In genomic region chr1:155212936-155213774, GRCm38 (mm10) we compare ENCODE assay signal across 8 mouse cellular contexts. TPM values are rescaled to one million over a fixed set of nuclear protein-coding genes. Genes with fewer than 3 reads are reported as not detected.
DNase-seq lines count a peak whose midpoint lies in the region; ATAC-seq and TF ChIP-seq lines count a peak whose summit lies in the region.

No protein-coding gene starts in this region.

- peaks cover 67% of the 10 kb centered on the region for H3K4me1 ChIP-seq in forebrain, embryonic 12.5 days
- peaks cover 34% of the 10 kb centered on the region for H3K4me1 ChIP-seq in hindbrain, embryonic 16.5 days (ENCODE audit: control insufficient read depth, insufficient read depth, low read depth, low read length)
- H3K4me1 ChIP-seq in midbrain, postnatal 0 days (ENCODE audit: insufficient read depth, low read length): peaks cover 17% of the 10 kb centered on the region

- H3K27me3 ChIP-seq in forebrain, embryonic 12.5 days: no peaks in the 10 kb centered on the region
- H3K27me3 ChIP-seq in hindbrain, embryonic 16.5 days (replicated peaks; ENCODE audit: control insufficient read depth, insufficient read depth, low read length): no peaks in the 10 kb centered on the region
- H3K27me3 ChIP-seq in midbrain, postnatal 0 days (ENCODE audit: insufficient read depth, low read length): no peaks in the 10 kb centered on the region

- no peak overlapping the region for H3K4me3 ChIP-seq in forebrain, embryonic 12.5 days (replicated peaks)
- H3K4me3 ChIP-seq in hindbrain, embryonic 16.5 days (ENCODE audit: low read length): no peak overlapping the region
- H3K4me3 ChIP-seq in midbrain, postnatal 0 days (ENCODE audit: low read depth, low read length): no peak overlapping the region

- peak; percentile 12; the same call in 1 of the 2 replicates for ATAC-seq in forebrain, embryonic 12.5 days (ENCODE audit: low FRiP score)
- peak; percentile 28 for ATAC-seq in hindbrain, embryonic 16.5 days
- ATAC-seq in midbrain, postnatal 0 days (ENCODE audit: low FRiP score): peak; percentile 44
- no peak for ATAC-seq in activated CD4-positive, CD25-positive, alpha-beta regulatory T cell, adult 4 months
- ATAC-seq in frontal cortex, adult (ENCODE audit: low TSS enrichment): no peak

- TF ChIP-seq CTCF in midbrain, postnatal 0 days (IDR thresholded peaks at IDR 0.05): peak; percentile 25; the same call in 1 of the 2 replicates

- H3K36me3 ChIP-seq in forebrain, embryonic 12.5 days (replicated peaks): no peaks in the 10 kb centered on the region
- H3K36me3 ChIP-seq in hindbrain, embryonic 16.5 days (ENCODE audit: control insufficient read depth, insufficient read depth, low read length): no peaks in the 10 kb centered on the region
- no peaks in the 10 kb centered on the region for H3K36me3 ChIP-seq in midbrain, postnatal 0 days (ENCODE audit: insufficient read depth, low read length)

- H3K4me2 ChIP-seq in forebrain, embryonic 12.5 days: peak overlapping the region; percentile 25; the same call in 1 of the 2 replicates
- no peak overlapping the region for H3K4me2 ChIP-seq in hindbrain, embryonic 16.5 days (ENCODE audit: low read length)
- H3K4me2 ChIP-seq in midbrain, postnatal 0 days (ENCODE audit: low read depth, low read length, poor library complexity, severe bottlenecking): peak overlapping the region; percentile 3; the same call in 1 of the 2 replicates

- peak overlapping the region; percentile 66 for H3K27ac ChIP-seq in forebrain, embryonic 12.5 days
- H3K27ac ChIP-seq in hindbrain, embryonic 16.5 days (ENCODE audit: low read depth, low read length): peak overlapping the region; percentile 64
- H3K27ac ChIP-seq in midbrain, postnatal 0 days (ENCODE audit: low read depth, low read length): 0 out of 2 replicates have a peak overlapping the region, but pooled peaks have one; percentile 47

- H3K9me3 ChIP-seq in forebrain, embryonic 12.5 days: no peaks in the 10 kb centered on the region
- no peaks in the 10 kb centered on the region for H3K9me3 ChIP-seq in hindbrain, embryonic 16.5 days (ENCODE audit: control insufficient read depth, low read length)
- H3K9me3 ChIP-seq in midbrain, postnatal 0 days (ENCODE audit: low read length): no peaks in the 10 kb centered on the region

- 10% methylated on average over 18 of the region's 18 CpGs for WGBS in forebrain, embryonic 12.5 days
- 9% methylated on average over 16 of the region's 18 CpGs for WGBS in hindbrain, embryonic 16.5 days
- WGBS in midbrain, postnatal 0 days: 8% methylated on average over 18 of the region's 18 CpGs

- H3K9ac ChIP-seq in forebrain, embryonic 12.5 days: peak overlapping the region; percentile 21; the same call in 1 of the 2 replicates
- peak overlapping the region; percentile 20 for H3K9ac ChIP-seq in hindbrain, embryonic 16.5 days (ENCODE audit: low read depth, low read length)
- H3K9ac ChIP-seq in midbrain, postnatal 0 days (replicated peaks; ENCODE audit: low read length, poor library complexity, severe bottlenecking): no peak overlapping the region; the same call in 1 of the 2 replicates

- DNase-seq in urinary bladder, adult 2 months (ENCODE audit: low spot score): peak; percentile 24
- DNase-seq in urinary bladder, adult 18-20 months (ENCODE audit: low spot score in 2 of 2): no peak
- DNase-seq in midbrain, postnatal 0 days (ENCODE audit: low spot score): peak; percentile 82
- no peak for DNase-seq in yolk sac, embryonic 10.5 days (ENCODE audit: low spot score)

RNA-seq across cellular contexts. Expression of gene BC034090, which starts 31.1 kb away (rescaled TPM):
- 20.0 and 21.4 TPM in 2 replicates for polyA plus RNA-seq in urinary bladder, adult 2 months (2012; rRNA removed)
- polyA plus RNA-seq in forebrain, embryonic 12.5 days (2016; fragmentation: Nextera tagmentation; extraction: Ambion mirVana): 2.9 and 4.5 TPM in 2 replicates
- 6.0 and 6.1 TPM in 2 replicates for polyA plus RNA-seq in hindbrain, embryonic 16.5 days (2015; fragmentation: Nextera tagmentation; extraction: Ambion mirVana)
- total RNA-seq in midbrain, postnatal 0 days (2014; rRNA removed): 7.3 and 11.2 TPM in 2 replicates
- 1.9 TPM in 2 replicates for polyA plus RNA-seq in midbrain, postnatal 0 days (2015; fragmentation: Nextera tagmentation; extraction: Ambion mirVana)
- 1 to 10 TPM in 1 of 2 experiments, under 1 TPM in 1; 0.85 to 1.3 TPM for polyA plus RNA-seq in activated CD4-positive, CD25-positive, alpha-beta regulatory T cell, adult 4 months (2017; shearing (Covaris generic))

RNA-seq across cellular contexts. Expression of gene Stx6, which starts 54.6 kb away (rescaled TPM):
- 42.4 and 45.9 TPM in 2 replicates for polyA plus RNA-seq in urinary bladder, adult 2 months (2012; rRNA removed)
- polyA plus RNA-seq in forebrain, embryonic 12.5 days (2016; fragmentation: Nextera tagmentation; extraction: Ambion mirVana): 113 and 124 TPM in 2 replicates
- 82.9 and 93.7 TPM in 2 replicates for polyA plus RNA-seq in hindbrain, embryonic 16.5 days (2015; fragmentation: Nextera tagmentation; extraction: Ambion mirVana)
- total RNA-seq in midbrain, postnatal 0 days (2014; rRNA removed): 86.8 and 114 TPM in 2 replicates
- 75.3 and 81.8 TPM in 2 replicates for polyA plus RNA-seq in midbrain, postnatal 0 days (2015; fragmentation: Nextera tagmentation; extraction: Ambion mirVana)
- polyA plus RNA-seq in activated CD4-positive, CD25-positive, alpha-beta regulatory T cell, adult 4 months (2017; shearing (Covaris generic)): 10 to 100 TPM; 49.7 to 56.1 TPM

Comparison
In these comparisons a context has a peak if more than half of its experiments do, and no peak if none do; other contexts are left out.
1. DNase-seq: peak in urinary bladder, adult 2 months (single experiment) and midbrain, postnatal 0 days (single experiment); none in urinary bladder, adult 18-20 months (0 of 2) and yolk sac, embryonic 10.5 days (single experiment).
2. ATAC-seq: peak in forebrain, embryonic 12.5 days (single experiment), hindbrain, embryonic 16.5 days (single experiment) and midbrain, postnatal 0 days (single experiment); none in activated CD4-positive, CD25-positive, alpha-beta regulatory T cell, adult 4 months (single experiment) and frontal cortex, adult (single experiment).
3. Peak in every context shown above with its lines, with median percentiles within 50 percentile points of each other: H3K27ac ChIP-seq.